In the genomic region with DNA sequence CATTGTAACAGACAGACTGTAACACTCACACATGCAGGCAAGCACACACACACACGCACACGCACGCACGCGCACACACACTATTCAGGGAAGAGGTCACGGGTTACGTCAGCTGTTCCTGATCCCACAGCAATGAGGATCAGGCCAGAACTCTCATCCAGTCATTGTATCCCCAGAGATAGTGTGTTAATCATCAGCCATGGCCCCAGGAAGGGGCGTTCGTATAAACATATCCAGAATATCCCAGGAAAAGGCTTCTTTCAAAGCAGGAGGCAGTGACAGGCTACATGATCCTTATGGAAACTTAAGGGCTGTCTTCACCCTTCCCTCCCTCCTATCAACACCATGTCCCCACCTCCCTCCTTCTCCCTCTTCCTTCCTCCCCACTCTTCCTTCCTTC, we compare ENCODE assay signal across 16 mouse cellular contexts.
A peak's percentile ranks its signal among the peaks of the same experiment; 100 is the strongest.
DNase-seq lines count a peak whose midpoint lies in the region; ATAC-seq and TF ChIP-seq lines count a peak whose summit lies in the region.
"Had no signal": no experiment of that assay in that cellular context is flagged by ENCODE, and none has a peak within 500 bp of the region (broad histone marks: within the 10 kb centered on the region; RNA-seq: fewer than 3 reads in every experiment).

No protein-coding gene starts in this region.

- H3K9ac ChIP-seq in heart, embryonic 16.5 days (ENCODE audit: low read length), result no peak overlapping the region
- no peak overlapping the region for H3K9ac ChIP-seq in liver, embryonic 15.5 days
- no peak overlapping the region for H3K9ac ChIP-seq in liver, embryonic 12.5 days
- no peak overlapping the region for H3K9ac ChIP-seq in intestine, postnatal 0 days (ENCODE audit: low read depth, low read length)
- H3K9ac ChIP-seq: limb, embryonic 15.5 days; midbrain, embryonic 15.5 days had no signal

- H3K36me3 ChIP-seq in heart, embryonic 16.5 days (ENCODE audit: control insufficient read depth, insufficient read depth), result no peaks in the 10 kb centered on the region
- no peaks in the 10 kb centered on the region for H3K36me3 ChIP-seq in liver, embryonic 15.5 days (replicated peaks)
- no peaks in the 10 kb centered on the region for H3K36me3 ChIP-seq in liver, embryonic 12.5 days
- no peaks in the 10 kb centered on the region for H3K36me3 ChIP-seq in intestine, postnatal 0 days (ENCODE audit: control insufficient read depth, insufficient read depth)
- H3K36me3 ChIP-seq: limb, embryonic 15.5 days; midbrain, embryonic 15.5 days had no signal

- DNase-seq in heart, adult 9 months (ENCODE audit: low spot score in 2 of 2), result no peak
- DNase-seq in MN1 (ENCODE audit: low spot score), result peak; percentile 29
- no peak for DNase-seq in adrenal gland, postnatal 36 days
- DNase-seq: adrenal gland, adult 8-10 months; cerebellum, adult 9-10 months; embryo, embryonic 11 days; heart, postnatal 14 days; kidney, adult 11 months; right cerebral cortex, postnatal 4 days had no signal

- H3K9me3 ChIP-seq in heart, embryonic 16.5 days (replicated peaks; ENCODE audit: control insufficient read depth, low read length), result no peaks in the 10 kb centered on the region
- H3K9me3 ChIP-seq in liver, embryonic 15.5 days (replicated peaks), result no peaks in the 10 kb centered on the region
- H3K9me3 ChIP-seq in liver, embryonic 12.5 days (replicated peaks), result no peaks in the 10 kb centered on the region
- H3K9me3 ChIP-seq in intestine, postnatal 0 days (ENCODE audit: control insufficient read depth), result no peaks in the 10 kb centered on the region
- H3K9me3 ChIP-seq: limb, embryonic 15.5 days; midbrain, embryonic 15.5 days had no signal

- H3K4me2 ChIP-seq in heart, embryonic 16.5 days (ENCODE audit: low read depth, low read length), result no peak overlapping the region
- H3K4me2 ChIP-seq in liver, embryonic 15.5 days, result no peak overlapping the region
- H3K4me2 ChIP-seq in liver, embryonic 12.5 days, result no peak overlapping the region
- H3K4me2 ChIP-seq in intestine, postnatal 0 days (replicated peaks; ENCODE audit: low read depth), result no peak overlapping the region
- H3K4me2 ChIP-seq: limb, embryonic 15.5 days; midbrain, embryonic 15.5 days had no signal

- peak; percentile 23; the same call in 1 of the 2 replicates for ATAC-seq in heart, embryonic 16.5 days (replicated peaks; ENCODE audit: extremely low read depth, insufficient read depth, low FRiP score)
- 0 out of 2 replicates have a peak, but pooled peaks have one; percentile 31 for ATAC-seq in liver, embryonic 15.5 days (ENCODE audit: insufficient read depth)
- ATAC-seq in liver, embryonic 12.5 days, result no peak
- ATAC-seq in intestine, postnatal 0 days, result peak; percentile 55; the same call in 1 of the 2 replicates
- ATAC-seq: midbrain, embryonic 15.5 days had no signal

- no peaks in the 10 kb centered on the region; the same call in 1 of the 2 replicates for H3K4me1 ChIP-seq in heart, embryonic 16.5 days (ENCODE audit: control insufficient read depth, insufficient read depth, low read length)
- H3K4me1 ChIP-seq in liver, embryonic 15.5 days (replicated peaks), result no peaks in the 10 kb centered on the region
- peaks cover 17% of the 10 kb centered on the region for H3K4me1 ChIP-seq in liver, embryonic 12.5 days
- H3K4me1 ChIP-seq in intestine, postnatal 0 days (replicated peaks; ENCODE audit: control insufficient read depth, insufficient read depth, low read length), result peaks cover 7% of the 10 kb centered on the region; the same call in 1 of the 2 replicates

- 53% methylated on average over 9 of the region's 9 CpGs for WGBS in heart, embryonic 16.5 days
- WGBS in liver, embryonic 15.5 days (ENCODE audit: insufficient replicate concordance), result 68% methylated on average over 9 of the region's 9 CpGs
- 67% methylated on average over 9 of the region's 9 CpGs for WGBS in liver, embryonic 12.5 days (ENCODE audit: insufficient replicate concordance)
- WGBS in intestine, postnatal 0 days, result 38% methylated on average over 9 of the region's 9 CpGs

- no peak for TF ChIP-seq CTCF in intestine, postnatal 0 days (IDR thresholded peaks at IDR 0.05; ENCODE audit: low read depth)

- H3K4me3 ChIP-seq in heart, embryonic 16.5 days (ENCODE audit: low read length), result no peak overlapping the region
- no peak overlapping the region for H3K4me3 ChIP-seq in liver, embryonic 15.5 days (replicated peaks)
- H3K4me3 ChIP-seq in liver, embryonic 12.5 days, result no peak overlapping the region
- H3K4me3 ChIP-seq in intestine, postnatal 0 days (ENCODE audit: low read depth, low read length), result no peak overlapping the region
- H3K4me3 ChIP-seq: erythroblast, embryonic 14.5 days; limb, embryonic 15.5 days; midbrain, embryonic 15.5 days had no signal

- peaks cover 26% of the 10 kb centered on the region for H3K27me3 ChIP-seq in heart, embryonic 16.5 days (ENCODE audit: control insufficient read depth, insufficient read depth, low read length)
- H3K27me3 ChIP-seq in liver, embryonic 15.5 days, result no peaks in the 10 kb centered on the region
- H3K27me3 ChIP-seq in liver, embryonic 12.5 days (replicated peaks), result peaks cover 19% of the 10 kb centered on the region
- H3K27me3 ChIP-seq in intestine, postnatal 0 days (replicated peaks; ENCODE audit: control insufficient read depth, insufficient read depth, low read length), result no peaks in the 10 kb centered on the region

- no peak overlapping the region for H3K27ac ChIP-seq in heart, embryonic 16.5 days (ENCODE audit: low read length)
- H3K27ac ChIP-seq in liver, embryonic 15.5 days (replicated peaks), result no peak overlapping the region
- H3K27ac ChIP-seq in liver, embryonic 12.5 days, result no peak overlapping the region
- no peak overlapping the region for H3K27ac ChIP-seq in intestine, postnatal 0 days (ENCODE audit: low read depth, low read length)
- H3K27ac ChIP-seq: limb, embryonic 15.5 days had no signal
